ENCODE assay signal across 8 mouse cellular contexts in genomic region chr7:100287748-100288578, GRCm38 (mm10). TPM values are rescaled to one million over a fixed set of nuclear protein-coding genes. Genes with fewer than 3 reads are reported as not detected.
DNase-seq lines count a peak whose midpoint lies in the region; ATAC-seq and TF ChIP-seq lines count a peak whose summit lies in the region.

No protein-coding gene starts in this region.

- no peak for TF ChIP-seq POLR2A in kidney, adult 2 months (IDR thresholded peaks at IDR 0.05; ENCODE audit: low read depth, low read length)
- TF ChIP-seq POLR2A in thymus, adult 2 months (IDR thresholded peaks at IDR 0.05; ENCODE audit: control insufficient read depth, extremely low read depth, insufficient read depth, low read length, poor library complexity) = no peak

- no peak for TF ChIP-seq CTCF in kidney, adult 2 months (conservative IDR thresholded peaks at IDR 0.05; ENCODE audit: insufficient read depth, insufficient read length, low read depth, low read length)
- no peak for TF ChIP-seq CTCF in lung, embryonic 14.5 days (IDR thresholded peaks at IDR 0.05; ENCODE audit: low read depth)
- TF ChIP-seq CTCF in thymus, adult 2 months (IDR thresholded peaks at IDR 0.05; ENCODE audit: borderline replicate concordance, control insufficient read depth, extremely low read depth, insufficient read depth, low read length, poor library complexity) = no peak

- ATAC-seq in forebrain, embryonic 16.5 days = peak; percentile 59
- ATAC-seq in lung, embryonic 14.5 days (ENCODE audit: insufficient read depth) = peak; percentile 90

- H3K36me3 ChIP-seq in forebrain, embryonic 16.5 days (ENCODE audit: control insufficient read depth, insufficient read depth) = no peaks in the 10 kb centered on the region
- H3K36me3 ChIP-seq in kidney, adult 2 months (ENCODE audit: control insufficient read depth, insufficient read depth, low read length) = no peaks in the 10 kb centered on the region
- peaks cover 3% of the 10 kb centered on the region; the same call in 1 of the 2 replicates for H3K36me3 ChIP-seq in lung, embryonic 14.5 days (ENCODE audit: insufficient read depth)
- H3K36me3 ChIP-seq in thymus, adult 2 months (ENCODE audit: control insufficient read depth, insufficient read depth, low read length) = no peaks in the 10 kb centered on the region

- H3K4me2 ChIP-seq in forebrain, embryonic 16.5 days (ENCODE audit: low read length) = no peak overlapping the region; the same call in 1 of the 2 replicates
- peak overlapping the region; percentile 74 for H3K4me2 ChIP-seq in lung, embryonic 14.5 days

- peaks cover 3% of the 10 kb centered on the region; the same call in 1 of the 2 replicates for H3K9me3 ChIP-seq in forebrain, embryonic 16.5 days (ENCODE audit: control insufficient read depth, low read length)
- H3K9me3 ChIP-seq in lung, embryonic 14.5 days (ENCODE audit: low read depth, low read length) = 0 out of 2 replicates have a peak, but pooled peaks cover 4% of the 10 kb centered on the region

- peaks cover 14% of the 10 kb centered on the region for H3K27me3 ChIP-seq in forebrain, embryonic 16.5 days (replicated peaks; ENCODE audit: control insufficient read depth, insufficient read depth, low read length)
- H3K27me3 ChIP-seq in kidney, adult 2 months (replicated peaks; ENCODE audit: control insufficient read depth, insufficient read depth, low read length) = no peaks in the 10 kb centered on the region
- H3K27me3 ChIP-seq in lung, embryonic 14.5 days (ENCODE audit: insufficient read depth, low read length) = no peaks in the 10 kb centered on the region
- peaks cover 10% of the 10 kb centered on the region; the same call in 1 of the 2 replicates for H3K27me3 ChIP-seq in thymus, adult 2 months (ENCODE audit: control insufficient read depth, insufficient read depth, low read length)

- H3K4me1 ChIP-seq in forebrain, embryonic 16.5 days (replicated peaks; ENCODE audit: control insufficient read depth, insufficient read depth, low read length) = peaks cover 20% of the 10 kb centered on the region
- H3K4me1 ChIP-seq in kidney, adult 2 months (ENCODE audit: control insufficient read depth, insufficient read depth, low read length) = no peaks in the 10 kb centered on the region
- H3K4me1 ChIP-seq in lung, embryonic 14.5 days (ENCODE audit: insufficient read depth) = peaks cover 24% of the 10 kb centered on the region
- H3K4me1 ChIP-seq in thymus, adult 2 months (replicated peaks; ENCODE audit: control insufficient read depth, insufficient read depth, low read length) = no peaks in the 10 kb centered on the region

- DNase-seq in 3T3-L1 (ENCODE audit: low read depth, low spot score) (peak; percentile 90), adipocyte (ENCODE audit: low spot score) (peak; percentile 57)
- peak; percentile 45 for DNase-seq in kidney, adult 2 months
- peak; percentile 98 for DNase-seq in lung, embryonic 14.5 days
- peak; percentile 11 for DNase-seq in skeletal muscle tissue, adult 2 months (ENCODE audit: low read depth, low spot score)
- DNase-seq in thymus, postnatal 0 days (ENCODE audit: low spot score) = no peak
- DNase-seq in thymus, adult 2 months = no peak

- 8% methylated on average over 7 of the region's 7 CpGs for WGBS in forebrain, embryonic 16.5 days
- WGBS in kidney, adult 2 months = 19% methylated on average over 7 of the region's 7 CpGs
- WGBS in lung, embryonic 14.5 days = 5% methylated on average over 7 of the region's 7 CpGs
- 48% methylated on average over 7 of the region's 7 CpGs for WGBS in thymus, adult 2 months

- H3K9ac ChIP-seq in forebrain, embryonic 16.5 days (replicated peaks; ENCODE audit: low read depth, low read length) = no peak overlapping the region
- H3K9ac ChIP-seq in lung, embryonic 14.5 days = peak overlapping the region; percentile 42; the same call in 1 of the 2 replicates

- no peak overlapping the region for H3K4me3 ChIP-seq in forebrain, embryonic 16.5 days (replicated peaks; ENCODE audit: low read length)
- no peak overlapping the region for H3K4me3 ChIP-seq in kidney, adult 2 months (ENCODE audit: insufficient read depth, low read depth, low read length)
- H3K4me3 ChIP-seq in lung, embryonic 14.5 days (ENCODE audit: low read depth, low read length) = peak overlapping the region; percentile 18; the same call in 1 of the 2 replicates
- no peak overlapping the region for H3K4me3 ChIP-seq in thymus, adult 2 months (ENCODE audit: control insufficient read depth, insufficient read depth, low read length)

- peak overlapping the region; percentile 34; the same call in 1 of the 2 replicates for H3K27ac ChIP-seq in forebrain, embryonic 16.5 days (ENCODE audit: low read length)
- H3K27ac ChIP-seq in kidney, adult 2 months (ENCODE audit: insufficient read depth, low read depth, low read length) = no peak overlapping the region
- peak overlapping the region; percentile 96 for H3K27ac ChIP-seq in lung, embryonic 14.5 days (ENCODE audit: low read depth)
- no peak overlapping the region for H3K27ac ChIP-seq in thymus, adult 2 months (ENCODE audit: control insufficient read depth, insufficient read depth, low read length)

RNA-seq across cellular contexts. Expression of gene P4ha3, which starts 2.6 kb away (rescaled TPM):
- polyA plus RNA-seq in forebrain, embryonic 16.5 days (2015; fragmentation: Nextera tagmentation; extraction: Ambion mirVana) = 1.9 and 2.9 TPM in 2 replicates
- 0.19 and 0.22 TPM in 2 replicates for polyA plus RNA-seq in kidney, adult 2 months (2012; rRNA removed)
- polyA plus RNA-seq in lung, embryonic 14.5 days (2014; fragmentation: Nextera tagmentation; extraction: Ambion mirVana) = 21.2 and 22.0 TPM in 2 replicates
- polyA plus RNA-seq in thymus, postnatal 0 days (2015; fragmentation: Nextera tagmentation; extraction: Ambion mirVana) = 2.7 and 3.0 TPM in 2 replicates
- 8.5 and 9.3 TPM in 2 replicates for polyA plus RNA-seq in thymus, adult 2 months (2012; rRNA removed)

Comparison
In these comparisons a context has a peak if more than half of its experiments do, and no peak if none do; other contexts are left out.
1. DNase-seq: peak in 3T3-L1 (single experiment), adipocyte (single experiment), kidney, adult 2 months (single experiment), lung, embryonic 14.5 days (single experiment) and skeletal muscle tissue, adult 2 months (single experiment); none in thymus, postnatal 0 days (single experiment) and thymus, adult 2 months (single experiment).
2. H3K27ac ChIP-seq: peak in forebrain, embryonic 16.5 days (single experiment) and lung, embryonic 14.5 days (single experiment); none in kidney, adult 2 months (single experiment) and thymus, adult 2 months (single experiment).